Mouse (Mus musculus) liver, embryonic 14.5 days (tissue): Measurements from ENCODE around the gene Wdr76.
"Not testable (repeated sequence)": the region's sequence is repeated elsewhere in the genome, so short reads cannot be mapped to it uniquely, and the experiment has no call there.

ENCODE experiments used
- CTCF ChIP-seq: IDR thresholded peaks from 2 replicates; pipeline ENCODE4 v1.5.1; 2016; ENCODE audit warnings: antibody characterized with exemption, low read depth, control low read depth
- EP300 ChIP-seq: IDR thresholded peaks from 2 replicates; pipeline ENCODE4 v1.6.1; 2016; ENCODE audit warnings: antibody characterized with exemption, low read depth

DNA sequence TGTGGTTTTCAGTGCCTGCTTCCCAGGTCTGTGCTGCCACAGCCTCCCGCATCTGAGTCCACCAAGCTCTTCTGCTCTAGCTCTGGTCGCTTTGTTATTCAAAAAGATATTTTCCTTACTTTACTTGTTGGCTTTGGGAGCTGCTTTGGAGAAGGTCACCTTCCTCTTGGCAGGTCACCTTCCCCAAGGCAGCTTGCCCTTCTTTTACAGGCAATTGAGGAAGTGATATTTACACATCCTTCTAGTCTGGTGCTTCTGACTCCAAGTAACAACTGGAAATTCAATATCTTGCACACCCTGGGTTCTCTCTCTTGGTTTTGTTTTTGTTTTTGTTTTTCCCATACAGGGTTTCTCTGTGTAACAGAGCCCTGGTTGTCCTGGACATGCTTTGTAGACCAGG is 22.1 kb upstream of the Wdr76 start:
- not testable (repeated sequence) for TF ChIP-seq CTCF, EP300
